Mouse (Mus musculus) midbrain, embryonic 16.5 days (tissue): ENCODE data around the gene Grxcr1. TPM values are rescaled to one million over a fixed set of nuclear protein-coding genes. Genes with fewer than 3 reads are reported as not detected.
A peak's percentile ranks its signal among the peaks of the same experiment; 100 is the strongest.

Experiments used
- ATAC-seq: fragments of 200-750 bp; cut with Nextera tagmentation; 2 replicates; pipeline ENCODE4 v1.8.0; 2017; ENCODE audit warnings: moderate TSS enrichment
- H3K27ac ChIP-seq: fragments of 300-500 bp; sonication (generic); 2 replicates; pipeline ENCODE4 v1.5.1; 2014; ENCODE audit warnings: mild to moderate bottlenecking, low read length, mixed read lengths
- H3K27me3 ChIP-seq: fragments of 300-500 bp; sonication (generic); 2 replicates; pipeline ENCODE4 v1.6.1; 2014; ENCODE audit warnings: low read depth, low read length, mixed read lengths; ENCODE audit not compliant: control insufficient read depth, insufficient read depth
- H3K36me3 ChIP-seq: fragments of 300-500 bp; sonication (generic); 2 replicates; pipeline ENCODE4 v1.6.1; 2014; ENCODE audit warnings: mild to moderate bottlenecking, low read length, moderate library complexity, mixed read lengths; ENCODE audit not compliant: control insufficient read depth, insufficient read depth
- H3K4me1 ChIP-seq: fragments of 300-500 bp; sonication (generic); 2 replicates; pipeline ENCODE4 v1.6.1; 2014; ENCODE audit warnings: mild to moderate bottlenecking, low read length, mixed read lengths; ENCODE audit not compliant: control insufficient read depth, insufficient read depth
- H3K4me2 ChIP-seq: fragments of 300-500 bp; sonication (generic); 2 replicates; pipeline ENCODE4 v1.6.1; 2014; ENCODE audit warnings: mild to moderate bottlenecking, low read length, mixed read lengths
- H3K4me3 ChIP-seq: fragments of 300-500 bp; sonication (generic); 2 replicates; pipeline ENCODE4 v1.5.1; 2014; ENCODE audit warnings: low read depth, mild to moderate bottlenecking, low read length, moderate library complexity, mixed read lengths
- H3K9ac ChIP-seq: fragments of 300-500 bp; sonication (generic); 2 replicates; pipeline ENCODE4 v1.6.1; 2014; ENCODE audit warnings: low read depth, low read length, mixed read lengths
- H3K9me3 ChIP-seq: fragments of 300-500 bp; sonication (generic); replicated peaks from 2 replicates; pipeline ENCODE4 v1.6.1; 2014; ENCODE audit warnings: mild to moderate bottlenecking, low read length, mixed read lengths; ENCODE audit not compliant: control insufficient read depth, poor library complexity, severe bottlenecking
- WGBS: fragments of 180-500 bp; shearing (Covaris S2); extraction: QIAGEN DNeasy Blood & Tissue Kit; methylation state at CpG from one replicate; pipeline ENCODE4 v1.1.7; 2014; 5-methylcytosine and 5-hydroxymethylcytosine counted together
- polyA plus RNA-seq: library from polyadenylated mRNA; unstranded; fragments of >200 nt; fragmentation: Nextera tagmentation; extraction: Ambion mirVana; gene quantifications from 2 replicates; pipeline ENCODE4 v1.2.1, GENCODE M21; 2015

Gene Grxcr1
- polyA plus RNA-seq, 1 experiment from 2014 or later, result not detected

- no peaks in the 10 kb centered on the region for H3K27me3 ChIP-seq
- no peaks in the 10 kb centered on the region for H3K36me3 ChIP-seq
- H3K4me1 ChIP-seq, result no peaks in the 10 kb centered on the region
- H3K9ac ChIP-seq, result no peak overlapping the region
- H3K4me2 ChIP-seq, result no peak overlapping the region
- H3K27ac ChIP-seq, result no peak overlapping the region
- H3K4me3 ChIP-seq, result no peak overlapping the region
- 56% methylated on average over 2 of the region's 2 CpGs for WGBS
- H3K9me3 ChIP-seq, result no peaks in the 10 kb centered on the region
- no peak for ATAC-seq
Measured at GRCm38 (mm10) chr5:68120880-68121279, 89.2 kb downstream of the Grxcr1 start.

- no peak for ATAC-seq
- Histone ChIP-seq H3K4me1 (no peaks in the 10 kb centered on the region), H3K36me3 (no peaks in the 10 kb centered on the region), H3K4me3 (no peak overlapping the region), H3K27ac (no peak overlapping the region), H3K9ac (no peak overlapping the region), H3K9me3 (no peaks in the 10 kb centered on the region), H3K27me3 (no peaks in the 10 kb centered on the region), H3K4me2 (no peak overlapping the region)
- WGBS, result 66% methylated on average over 3 of the region's 3 CpGs
Measured at GRCm38 (mm10) chr5:68122883-68123282, 91.2 kb downstream of the Grxcr1 start.

GRCm38 (mm10) chr5:68125478-68125877 lies 93.8 kb downstream of the Grxcr1 start:
- Histone ChIP-seq H3K9me3 (no peaks in the 10 kb centered on the region), H3K27me3 (no peaks in the 10 kb centered on the region), H3K4me2 (no peak overlapping the region), H3K4me1 (no peaks in the 10 kb centered on the region), H3K4me3 (no peak overlapping the region), H3K9ac (no peak overlapping the region), H3K27ac (no peak overlapping the region), H3K36me3 (no peaks in the 10 kb centered on the region)
- 93% methylated on average over 1 of the region's 1 CpGs for WGBS
- no peak for ATAC-seq

GRCm38 (mm10) chr5:68128421-68128820 lies 96.8 kb downstream of the Grxcr1 start:
- 12% methylated on average over 4 of the region's 4 CpGs for WGBS
- Histone ChIP-seq H3K4me3 (no peak overlapping the region), H3K9ac (no peak overlapping the region), H3K27me3 (no peaks in the 10 kb centered on the region), H3K4me1 (no peaks in the 10 kb centered on the region), H3K4me2 (no peak overlapping the region), H3K9me3 (no peaks in the 10 kb centered on the region), H3K36me3 (no peaks in the 10 kb centered on the region), H3K27ac (no peak overlapping the region)
- ATAC-seq, result no peak

- WGBS, result 79% methylated on average over 3 of the region's 3 CpGs
- no peak overlapping the region for H3K27ac ChIP-seq
- H3K9me3 ChIP-seq, result no peaks in the 10 kb centered on the region
- no peak overlapping the region for H3K4me2 ChIP-seq
- no peaks in the 10 kb centered on the region for H3K27me3 ChIP-seq
- ATAC-seq, result no peak
- H3K9ac ChIP-seq, result no peak overlapping the region
- H3K36me3 ChIP-seq, result no peaks in the 10 kb centered on the region
- no peak overlapping the region for H3K4me3 ChIP-seq
- H3K4me1 ChIP-seq, result no peaks in the 10 kb centered on the region
Measured at GRCm38 (mm10) chr5:68128821-68129608, 97.4 kb downstream of the Grxcr1 start.

- 0 out of 2 replicates have a peak, but pooled peaks have one; percentile 60 for ATAC-seq
- Histone ChIP-seq H3K27ac (no peak overlapping the region), H3K4me3 (no peak overlapping the region), H3K9me3 (no peaks in the 10 kb centered on the region; the same call in 1 of the 2 replicates), H3K36me3 (no peaks in the 10 kb centered on the region), H3K9ac (no peak overlapping the region), H3K4me2 (no peak overlapping the region), H3K27me3 (no peaks in the 10 kb centered on the region), H3K4me1 (no peaks in the 10 kb centered on the region)
- WGBS, result 20% methylated on average over 1 of the region's 1 CpGs
Measured at GRCm38 (mm10) chr5:68146818-68147217, 115.2 kb downstream of the Grxcr1 start.

- Histone ChIP-seq H3K4me1 (no peaks in the 10 kb centered on the region), H3K4me3 (no peak overlapping the region), H3K36me3 (no peaks in the 10 kb centered on the region), H3K27ac (no peak overlapping the region), H3K4me2 (no peak overlapping the region), H3K27me3 (no peaks in the 10 kb centered on the region), H3K9me3 (no peaks in the 10 kb centered on the region; the same call in 1 of the 2 replicates), H3K9ac (no peak overlapping the region)
- no peak for ATAC-seq
- 67% methylated on average over 3 of the region's 3 CpGs for WGBS
Measured at GRCm38 (mm10) chr5:68149946-68150345, 118.3 kb downstream of the Grxcr1 start.

GRCm38 (mm10) chr5:68150347-68151043 lies 118.9 kb downstream of the Grxcr1 start:
- ATAC-seq, result no peak
- Histone ChIP-seq H3K4me2 (no peak overlapping the region), H3K4me3 (no peak overlapping the region), H3K9ac (no peak overlapping the region), H3K4me1 (no peaks in the 10 kb centered on the region), H3K36me3 (no peaks in the 10 kb centered on the region), H3K27me3 (no peaks in the 10 kb centered on the region), H3K27ac (no peak overlapping the region), H3K9me3 (no peaks in the 10 kb centered on the region; the same call in 1 of the 2 replicates)
- 85% methylated on average over 4 of the region's 4 CpGs for WGBS

- no peak for ATAC-seq
- H3K27ac ChIP-seq, result no peak overlapping the region
- no peaks in the 10 kb centered on the region for H3K27me3 ChIP-seq
- H3K9me3 ChIP-seq, result no peaks in the 10 kb centered on the region
- no peaks in the 10 kb centered on the region for H3K4me1 ChIP-seq
- H3K4me3 ChIP-seq, result no peak overlapping the region
- no peaks in the 10 kb centered on the region for H3K36me3 ChIP-seq
- H3K4me2 ChIP-seq, result no peak overlapping the region
- H3K9ac ChIP-seq, result no peak overlapping the region
- WGBS, result 59% methylated on average over 2 of the region's 2 CpGs
Measured at GRCm38 (mm10) chr5:68162503-68162902, 130.9 kb downstream of the Grxcr1 start.
